Mouse (Mus musculus): ENCODE measurements around the gene Zfp746. TPM values are rescaled to one million over a fixed set of nuclear protein-coding genes. Genes with fewer than 3 reads are reported as not detected.
A peak's percentile ranks its signal among the peaks of the same experiment; 100 is the strongest.

Zfp746 gene
- total and polyA plus RNA-seq, 3 experiments = 8.7 to 9.8 (median 9.5) TPM

- intact Hi-C loops (cut with DNase I) = loop anchor here (2.0 to 10.0 kb wide), 2 partner anchors 35 to 215 kb away; partner anchors contain the start of genes Zfp398 and Zfp786
- Histone ChIP-seq H3K27me3 (ENCODE audit: control insufficient read depth, insufficient read depth, low read length) (no peaks in the 10 kb centered on the region), H3K36me3 (ENCODE audit: control insufficient read depth, insufficient read depth, low read length) (no peaks in the 10 kb centered on the region), H3K4me1 (ENCODE audit: control insufficient read depth, insufficient read depth, low read length) (0 out of 2 replicates have a peak, but pooled peaks cover 1% of the 10 kb centered on the region), H3K4me3 (peak overlapping the region; percentile 56), H3K27ac (no peak overlapping the region; the same call in none of the 2 replicates), H3K9ac (ENCODE audit: low read depth, low read length) (no peak overlapping the region), H3K79me2 (replicated peaks; ENCODE audit: control insufficient read depth, insufficient read depth, low read length) (peaks cover 2% of the 10 kb centered on the region; the same call in 1 of the 2 replicates)
- TF ChIP-seq EP300 (IDR thresholded peaks at IDR 0.05; ENCODE audit: insufficient read depth, low read depth, low read length) = no peak
- no peak for TF ChIP-seq POLR2A (IDR thresholded peaks at IDR 0.05; ENCODE audit: insufficient read depth, low read depth, low read length)
- no peak for TF ChIP-seq CTCF (IDR thresholded peaks at IDR 0.05)
- no peak for DNase-seq
- WGBS = 58% methylated on average over 9 of the region's 9 CpGs
Measured at GRCm38 (mm10) chr6:48049273-48050065, 36.9 kb downstream of the Zfp746 start.

- peak within 1 kb of the TSS; percentile 72 for H3K9ac ChIP-seq (ENCODE audit: low read depth, low read length)
- intact Hi-C loops (cut with DNase I) = loop anchor here (1.0 to 10.0 kb wide), 3 partner anchors 36 to 214 kb away; partner anchors contain the start of genes Zfp212, Zfp398 and Zfp786
- peak within 1 kb of the TSS; percentile 55 for H3K27ac ChIP-seq
- TF ChIP-seq CTCF (IDR thresholded peaks at IDR 0.05) = peak; percentile 74
- 0 out of 2 replicates have a peak, but pooled peaks have one; percentile 27 for TF ChIP-seq EP300 (IDR thresholded peaks at IDR 0.05; ENCODE audit: insufficient read depth, low read depth, low read length)
- TF ChIP-seq POLR2A (IDR thresholded peaks at IDR 0.05; ENCODE audit: insufficient read depth, low read depth, low read length) = peak; percentile 65
- 0 out of 2 replicates have a peak, but pooled peaks cover 1% of the 10 kb centered on the region for H3K4me1 ChIP-seq (ENCODE audit: control insufficient read depth, insufficient read depth, low read length)
- no peaks in the 10 kb centered on the region for H3K36me3 ChIP-seq (ENCODE audit: control insufficient read depth, insufficient read depth, low read length)
- WGBS = 2% methylated on average over 75 of the region's 82 CpGs
- peak; percentile 85 to 89 for DNase-seq
- H3K4me3 ChIP-seq = peak within 1 kb of the TSS; percentile 67
- H3K27me3 ChIP-seq (ENCODE audit: control insufficient read depth, insufficient read depth, low read length) = no peaks in the 10 kb centered on the region
- H3K79me2 ChIP-seq (replicated peaks; ENCODE audit: control insufficient read depth, insufficient read depth, low read length) = peaks cover 2% of the 10 kb centered on the region; the same call in 1 of the 2 replicates
Measured at GRCm38 (mm10) chr6:48048426-48049272, 37.7 kb downstream of the Zfp746 start, which contains the start of gene Zfp777. Gene Zfp777, minus strand, starts transcription at chr6:48048911.

GRCm38 (mm10) chr6:48047450-48048351, 38.7 kb downstream of the Zfp746 start:
- H3K36me3 ChIP-seq (ENCODE audit: control insufficient read depth, insufficient read depth, low read length) = peaks cover 4% of the 10 kb centered on the region; the same call in 1 of the 2 replicates
- H3K27ac ChIP-seq = peak overlapping the region; percentile 26; the same call in 1 of the 2 replicates
- H3K4me3 ChIP-seq = peak overlapping the region; percentile 67
- peak; percentile 60 to 64 for DNase-seq
- peaks cover 2% of the 10 kb centered on the region; the same call in 1 of the 2 replicates for H3K79me2 ChIP-seq (replicated peaks; ENCODE audit: control insufficient read depth, insufficient read depth, low read length)
- no peak for TF ChIP-seq POLR2A (IDR thresholded peaks at IDR 0.05; ENCODE audit: insufficient read depth, low read depth, low read length)
- TF ChIP-seq CTCF (IDR thresholded peaks at IDR 0.05) = no peak
- no peak for TF ChIP-seq EP300 (IDR thresholded peaks at IDR 0.05; ENCODE audit: insufficient read depth, low read depth, low read length)
- 15% methylated on average over 142 of the region's 150 CpGs for WGBS
- H3K4me1 ChIP-seq (ENCODE audit: control insufficient read depth, insufficient read depth, low read length) = 0 out of 2 replicates have a peak, but pooled peaks cover 1% of the 10 kb centered on the region
- H3K27me3 ChIP-seq (ENCODE audit: control insufficient read depth, insufficient read depth, low read length) = no peaks in the 10 kb centered on the region
- H3K9ac ChIP-seq (ENCODE audit: low read depth, low read length) = peak overlapping the region; percentile 72
- intact Hi-C loops (cut with DNase I) = loop anchor here (1.0 to 10.0 kb wide), 3 partner anchors 37 to 213 kb away; partner anchors contain the start of genes Zfp212, Zfp398 and Zfp786

GRCm38 (mm10) chr6:48047114-48047449, 39.3 kb downstream of the Zfp746 start:
- Histone ChIP-seq H3K79me2 (replicated peaks; ENCODE audit: control insufficient read depth, insufficient read depth, low read length) (peaks cover 2% of the 10 kb centered on the region; the same call in 1 of the 2 replicates), H3K4me3 (peak overlapping the region; percentile 67), H3K4me1 (ENCODE audit: control insufficient read depth, insufficient read depth, low read length) (0 out of 2 replicates have a peak, but pooled peaks cover 1% of the 10 kb centered on the region), H3K36me3 (ENCODE audit: control insufficient read depth, insufficient read depth, low read length) (peaks cover 4% of the 10 kb centered on the region; the same call in 1 of the 2 replicates), H3K27me3 (ENCODE audit: control insufficient read depth, insufficient read depth, low read length) (no peaks in the 10 kb centered on the region), H3K27ac (peak overlapping the region; percentile 26; the same call in 1 of the 2 replicates), H3K9ac (ENCODE audit: low read depth, low read length) (peak overlapping the region; percentile 70)
- intact Hi-C loops (cut with DNase I) = loop anchor here (10.0 kb wide), 1 partner anchor 212 kb away; the partner anchor contains the start of genes Zfp398 and Zfp786
- TF ChIP-seq POLR2A (IDR thresholded peaks at IDR 0.05; ENCODE audit: insufficient read depth, low read depth, low read length) (no peak), CTCF (IDR thresholded peaks at IDR 0.05) (no peak), EP300 (IDR thresholded peaks at IDR 0.05; ENCODE audit: insufficient read depth, low read depth, low read length) (no peak)
- no peak for DNase-seq
- WGBS = 15% methylated on average over 12 of the region's 12 CpGs

All from heart, adult 2 months (tissue).